ENCODE assay signal across 9 mouse cellular contexts in genomic region chr8:3718559-3718958, GRCm38 (mm10). TPM values are rescaled to one million over a fixed set of nuclear protein-coding genes. Genes with fewer than 3 reads are reported as not detected.
DNase-seq lines count a peak whose midpoint lies in the region; ATAC-seq and TF ChIP-seq lines count a peak whose summit lies in the region.
"Had no signal": no experiment of that assay in that cellular context is flagged by ENCODE, and none has a peak within 500 bp of the region (broad histone marks: within the 10 kb centered on the region; RNA-seq: fewer than 3 reads in every experiment).

No protein-coding gene starts in this region.

- H3K4me3 ChIP-seq in heart, adult 2 months, result no peak overlapping the region
- H3K4me3 ChIP-seq in liver, embryonic 16.5 days (ENCODE audit: low read depth, low read length), result no peak overlapping the region
- H3K4me3 ChIP-seq: heart, embryonic 13.5 days had no signal

- no peak overlapping the region for H3K4me2 ChIP-seq in liver, embryonic 16.5 days (ENCODE audit: low read depth, low read length)
- H3K4me2 ChIP-seq: heart, embryonic 13.5 days had no signal

- TF ChIP-seq POLR2A in heart, adult 2 months (IDR thresholded peaks at IDR 0.05; ENCODE audit: insufficient read depth, low read depth, low read length), result no peak

- H3K79me2 ChIP-seq in heart, adult 2 months (replicated peaks; ENCODE audit: control insufficient read depth, insufficient read depth, low read length), result no peaks in the 10 kb centered on the region

- H3K4me1 ChIP-seq in heart, adult 2 months (ENCODE audit: control insufficient read depth, insufficient read depth, low read length), result no peaks in the 10 kb centered on the region
- no peaks in the 10 kb centered on the region for H3K4me1 ChIP-seq in liver, embryonic 16.5 days (ENCODE audit: control insufficient read depth, low read depth, low read length)

- H3K36me3 ChIP-seq in heart, adult 2 months (ENCODE audit: control insufficient read depth, insufficient read depth, low read length), result no peaks in the 10 kb centered on the region
- no peaks in the 10 kb centered on the region for H3K36me3 ChIP-seq in liver, embryonic 16.5 days (ENCODE audit: control insufficient read depth, insufficient read depth)
- H3K36me3 ChIP-seq: heart, embryonic 13.5 days had no signal

- no peaks in the 10 kb centered on the region for H3K9me3 ChIP-seq in liver, embryonic 16.5 days (replicated peaks; ENCODE audit: control insufficient read depth, low read length)
- H3K9me3 ChIP-seq: heart, embryonic 13.5 days had no signal

- ATAC-seq in liver, embryonic 16.5 days (ENCODE audit: low read depth), result peak; percentile 61

- intact Hi-C loops in heart, adult 2 months (cut with DNase I), result loop anchor here (5.0 kb wide), 2 partner anchors 239 to 424 kb away; no protein-coding TSS in a partner anchor

- no peak overlapping the region for H3K9ac ChIP-seq in heart, adult 2 months (ENCODE audit: low read depth, low read length)
- no peak overlapping the region for H3K9ac ChIP-seq in liver, embryonic 16.5 days (ENCODE audit: low read depth, low read length)
- H3K9ac ChIP-seq: heart, embryonic 13.5 days had no signal

- H3K27me3 ChIP-seq in heart, adult 2 months (ENCODE audit: control insufficient read depth, insufficient read depth, low read length), result no peaks in the 10 kb centered on the region
- H3K27me3 ChIP-seq in liver, embryonic 16.5 days (ENCODE audit: control insufficient read depth, insufficient read depth, low read depth, low read length), result no peaks in the 10 kb centered on the region
- H3K27me3 ChIP-seq: heart, embryonic 13.5 days had no signal

- DNase-seq in CD4-positive, CD25-positive, alpha-beta regulatory T cell, adult 2 months (ENCODE audit: low read depth, low spot score), result peak; percentile 78
- peak; percentile 83 for DNase-seq in adrenal gland, postnatal 10 days
- peak; percentile 64 for DNase-seq in embryo, embryonic 9.5 days (ENCODE audit: extremely low spot score)
- peak; percentile 79 to 83 for DNase-seq in heart, adult 2 months
- peak; percentile 78 for DNase-seq in kidney, postnatal 10 days
- peak; percentile 13 for DNase-seq in ovary, postnatal 10 days (ENCODE audit: low spot score)
- peak; percentile 74 for DNase-seq in thymus, postnatal 0 days (ENCODE audit: low spot score)

- TF ChIP-seq EP300 in heart, adult 2 months (IDR thresholded peaks at IDR 0.05; ENCODE audit: insufficient read depth, low read depth, low read length), result no peak

- H3K27ac ChIP-seq in heart, adult 2 months, result no peak overlapping the region
- no peak overlapping the region for H3K27ac ChIP-seq in liver, embryonic 16.5 days (ENCODE audit: low read length)

- WGBS in heart, adult 2 months, result 20% methylated on average over 14 of the region's 14 CpGs
- WGBS in liver, embryonic 16.5 days (ENCODE audit: insufficient replicate concordance), result 13% methylated on average over 14 of the region's 14 CpGs

- TF ChIP-seq CTCF in heart, adult 2 months (IDR thresholded peaks at IDR 0.05), result peak; percentile 94

RNA-seq across cellular contexts. Expression of gene Clec4g, which starts 1.9 kb away (rescaled TPM):
- 10 to 100 TPM in 1 of 2 experiments, 1 to 10 TPM in 1; 7.4 to 14.3 TPM for total RNA-seq in adrenal gland, postnatal 10 days (2021)
- total RNA-seq in heart, adult 2 months (2021), result under 1 TPM; 0.66 to 0.70 TPM
- polyA plus RNA-seq in heart, adult 2 months (2012; rRNA removed), result 0.45 and 1.3 TPM in 2 replicates
- polyA plus RNA-seq in liver, embryonic 16.5 days (2015; fragmentation: Nextera tagmentation; extraction: Ambion mirVana), result 8.2 and 10.3 TPM in 2 replicates
- 0.10 and 0.18 TPM in 2 replicates for polyA plus RNA-seq in thymus, postnatal 0 days (2015; fragmentation: Nextera tagmentation; extraction: Ambion mirVana)

RNA-seq across cellular contexts. Expression of gene Fcer2a, which starts 24.6 kb away (rescaled TPM):
- total RNA-seq in adrenal gland, postnatal 10 days (2021), result 1 to 10 TPM; 2.5 to 3.4 TPM
- total RNA-seq in heart, adult 2 months (2021), result under 1 TPM; 0.29 to 0.32 TPM
- polyA plus RNA-seq in heart, adult 2 months (2012; rRNA removed), result 0.76 and 0.98 TPM in 2 replicates
- polyA plus RNA-seq in liver, embryonic 16.5 days (2015; fragmentation: Nextera tagmentation; extraction: Ambion mirVana), result not detected in 2 replicates
- 0.31 and 0.37 TPM in 2 replicates for polyA plus RNA-seq in thymus, postnatal 0 days (2015; fragmentation: Nextera tagmentation; extraction: Ambion mirVana)

RNA-seq across cellular contexts. Expression of gene Cd209a, which starts 30.2 kb away (rescaled TPM):
- total RNA-seq in adrenal gland, postnatal 10 days (2021), result under 1 TPM; 0.63 to 0.79 TPM
- under 1 TPM in 1 of 2 experiments, not detected in 1; 0.16 TPM for total RNA-seq in heart, adult 2 months (2021)
- 1.00 TPM in 1 of 2 replicates, not detected in the other for polyA plus RNA-seq in heart, adult 2 months (2012; rRNA removed)
- polyA plus RNA-seq in liver, embryonic 16.5 days (2015; fragmentation: Nextera tagmentation; extraction: Ambion mirVana), result 0.07 and 0.24 TPM in 2 replicates
- 1.1 and 1.3 TPM in 2 replicates for polyA plus RNA-seq in thymus, postnatal 0 days (2015; fragmentation: Nextera tagmentation; extraction: Ambion mirVana)
- polyA plus RNA-seq: heart, embryonic 13.5 days had no signal

RNA-seq across cellular contexts. Expression of gene Trappc5, which starts 42.5 kb away (rescaled TPM):
- total RNA-seq in adrenal gland, postnatal 10 days (2021), result 10 to 100 TPM; 19.5 to 23.1 TPM
- 10 to 100 TPM; 17.6 to 19.3 TPM for total RNA-seq in heart, adult 2 months (2021)
- 19.9 and 30.1 TPM in 2 replicates for polyA plus RNA-seq in heart, adult 2 months (2012; rRNA removed)
- 12.9 and 13.0 TPM in 2 replicates for polyA plus RNA-seq in liver, embryonic 16.5 days (2015; fragmentation: Nextera tagmentation; extraction: Ambion mirVana)
- 39.7 and 41.7 TPM in 2 replicates for polyA plus RNA-seq in thymus, postnatal 0 days (2015; fragmentation: Nextera tagmentation; extraction: Ambion mirVana)

RNA-seq across cellular contexts. Expression of gene Fcor, which starts 46.4 kb away (rescaled TPM):
- total RNA-seq in adrenal gland, postnatal 10 days (2021), result 10 to 100 TPM; 28.3 to 29.9 TPM
- 1 to 10 TPM; 1.0 to 1.6 TPM for total RNA-seq in heart, adult 2 months (2021)
- 4.2 and 12.9 TPM in 2 replicates for polyA plus RNA-seq in heart, adult 2 months (2012; rRNA removed)
- 3.9 and 4.0 TPM in 2 replicates for polyA plus RNA-seq in liver, embryonic 16.5 days (2015; fragmentation: Nextera tagmentation; extraction: Ambion mirVana)
- polyA plus RNA-seq in thymus, postnatal 0 days (2015; fragmentation: Nextera tagmentation; extraction: Ambion mirVana), result 1.6 and 2.1 TPM in 2 replicates

Comparison
In these comparisons a context has a peak if more than half of its experiments do, and no peak if none do; other contexts are left out.
1. DNase-seq: peak in every context shown above with its lines; median percentile 83 in adrenal gland, postnatal 10 days; 81 in heart, adult 2 months; 78 in CD4-positive, CD25-positive, alpha-beta regulatory T cell, adult 2 months; 78 in kidney, postnatal 10 days; 74 in thymus, postnatal 0 days; 64 in embryo, embryonic 9.5 days; 13 in ovary, postnatal 10 days.